Mouse (Mus musculus) megakaryocyte progenitor cell, adult 5-6 weeks (primary cell): Measurements from ENCODE around the gene Flt3l. TPM values are rescaled to one million over a fixed set of nuclear protein-coding genes. Genes with fewer than 3 reads are reported as not detected.

Experiments used
- ATAC-seq: replicated peaks from 2 replicates; pipeline ENCODE4 v1.8.0; 2016; ENCODE audit warnings: mild to moderate bottlenecking, moderate TSS enrichment, inconsistent platforms; ENCODE audit not compliant: poor library complexity
- total RNA-seq, 2 experiments: library from RNA; stranded (forward) in 1 of 2; stranded (reverse) in 1 of 2; fragments of 157-497, 149-512 nt in 1 of 2; fragments of 200-1000 nt in 1 of 2; gene quantifications; 2 replicates each; pipeline versions ENCODE4 v1.2.3 to v1.2.4; 2015 to 2017

Gene Flt3l
- total RNA-seq (2015) (8.2 and 8.5 TPM in 2 replicates), total RNA-seq (2017) (4.7 and 7.0 TPM in 2 replicates)

DNA sequence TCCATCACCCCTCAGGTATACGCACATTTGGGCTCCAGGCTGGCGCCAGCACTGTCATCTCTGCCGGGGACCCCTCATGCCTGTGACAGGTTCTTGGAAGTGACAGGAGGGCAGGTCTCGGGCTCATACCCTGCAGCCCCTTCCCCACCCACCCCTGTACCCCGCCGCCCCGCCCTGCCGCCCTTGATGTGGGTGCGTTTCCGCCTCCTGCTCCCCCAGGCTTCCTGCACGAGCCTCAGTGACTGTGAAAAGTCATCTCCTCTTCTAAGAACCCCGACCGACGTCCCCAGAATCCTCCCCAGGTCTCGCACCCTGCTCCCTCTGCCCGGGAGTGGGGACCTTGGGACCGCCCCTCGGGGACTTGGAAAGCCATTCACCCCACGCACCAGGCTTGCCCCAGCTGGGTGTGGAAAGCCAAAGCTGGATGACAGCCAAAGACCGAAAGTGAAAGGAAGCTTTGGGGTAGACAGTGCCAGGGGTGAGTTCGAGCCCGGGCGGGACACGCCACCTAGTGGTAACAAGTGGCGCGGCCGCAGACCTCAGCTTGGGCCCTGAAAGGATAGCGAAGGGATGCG, at the start of gene Flt3l, which contains the start of gene Gm45713:
TSS of gene Flt3l (minus strand) at position 440 of the 575 bp plus-strand sequence.
TSS of gene Gm45713 (minus strand) at position 239 of the 575 bp plus-strand sequence.
- peak; percentile 58 for ATAC-seq

DNA sequence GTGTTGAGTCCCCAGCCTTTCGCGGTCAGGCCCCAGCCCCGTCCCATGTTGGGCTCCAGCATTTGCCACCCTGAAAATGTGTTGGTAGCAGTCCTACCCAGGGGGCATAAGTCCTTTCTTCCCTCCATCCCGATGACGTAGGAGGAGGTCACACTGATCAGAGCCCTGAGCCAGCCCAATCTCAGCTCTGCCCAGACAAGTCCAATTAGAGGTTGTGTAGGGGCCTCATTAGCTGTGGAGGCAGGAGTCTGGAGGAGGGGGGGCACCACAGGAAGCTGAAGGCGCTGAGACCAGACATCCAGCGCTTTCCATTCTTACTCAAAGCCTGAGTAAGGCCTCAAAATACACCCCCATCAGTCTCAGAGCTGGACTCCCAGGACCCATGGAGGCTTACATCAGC, 49.7 kb upstream of the Flt3l start:
- ATAC-seq, result no peak

DNA sequence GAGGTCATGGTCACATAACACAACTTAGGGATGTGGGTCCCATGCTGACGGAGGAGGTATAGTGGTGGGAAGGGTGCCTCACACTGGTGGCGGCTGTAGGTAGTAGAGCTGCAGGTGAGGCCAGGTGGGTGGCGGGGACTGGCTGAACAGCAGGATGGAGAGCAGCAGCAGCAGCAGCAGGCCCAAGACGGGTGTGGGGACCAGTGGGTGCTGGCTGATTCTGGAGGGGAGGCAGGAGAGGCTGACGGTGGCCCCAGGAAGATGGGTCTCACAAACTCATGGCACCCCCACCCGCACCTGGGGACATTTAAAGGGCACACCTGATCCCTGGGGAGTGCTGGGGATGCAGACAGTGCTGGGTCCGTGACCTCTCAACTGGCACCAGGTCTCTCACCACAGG, 47.4 kb upstream of the Flt3l start:
- no peak for ATAC-seq

DNA sequence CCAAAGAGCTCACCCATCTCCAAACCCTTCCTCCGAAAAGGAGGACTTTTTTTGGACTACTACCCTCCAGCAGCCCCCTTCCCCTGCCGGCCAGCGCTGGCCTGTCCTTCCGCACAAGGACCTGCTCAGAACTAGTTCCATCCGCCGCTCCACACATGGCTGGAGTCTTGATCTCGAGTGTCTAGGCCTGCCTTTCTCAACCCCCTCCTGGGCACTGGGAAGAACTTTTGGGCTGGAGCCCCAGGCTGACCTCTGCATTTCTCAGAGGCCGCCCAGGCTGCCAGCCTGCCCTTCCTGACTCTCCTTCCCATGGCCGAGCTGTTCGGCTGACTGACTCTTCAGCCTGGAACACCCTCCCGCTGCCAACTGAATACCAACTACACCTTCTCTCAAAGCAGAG, 46.4 kb upstream of the Flt3l start:
- 0 out of 2 replicates have a peak, but pooled peaks have one; percentile 2 for ATAC-seq

DNA sequence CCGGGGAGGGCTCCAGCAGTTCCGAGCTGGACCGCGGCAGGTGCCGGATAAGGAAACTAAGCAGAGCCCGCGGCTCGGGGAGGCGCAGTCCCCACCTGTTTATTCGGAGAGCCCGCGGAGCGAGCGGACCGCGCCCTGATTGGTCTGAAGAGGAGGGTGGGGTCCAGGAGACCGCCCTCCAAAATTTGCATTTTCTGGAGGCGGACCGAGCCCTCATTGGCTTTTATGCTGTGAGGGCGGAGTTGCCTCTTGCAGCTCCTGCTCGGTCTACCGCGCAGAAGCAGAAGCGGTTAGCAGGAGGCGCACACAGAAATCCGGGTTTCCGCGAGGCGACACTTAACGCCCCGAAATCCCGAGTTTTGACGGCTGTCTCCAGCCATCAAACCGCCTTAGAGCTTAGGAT, 46.0 kb upstream of the Flt3l start:
- peak; percentile 96 for ATAC-seq

DNA sequence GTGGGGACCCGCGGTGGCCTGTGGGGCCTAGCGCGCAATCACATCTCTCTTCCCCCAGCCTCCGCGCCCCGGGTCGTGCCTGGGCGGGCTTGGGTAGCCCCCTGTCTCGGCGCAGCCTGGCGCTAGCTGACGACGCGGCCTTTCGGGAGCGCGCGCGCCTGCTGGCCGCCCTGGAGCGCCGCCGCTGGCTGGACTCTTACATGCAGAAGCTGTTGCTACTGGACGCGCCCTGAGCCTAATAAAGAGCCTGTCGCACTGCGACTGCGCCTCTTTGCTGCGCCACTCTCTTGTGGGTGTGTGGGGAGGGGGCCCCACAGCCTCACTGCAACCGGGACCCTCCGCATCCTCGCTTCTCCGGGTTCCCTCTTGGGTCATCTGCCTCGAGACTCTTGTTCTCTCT, 45.3 kb upstream of the Flt3l start:
- ATAC-seq, result peak; percentile 20

DNA sequence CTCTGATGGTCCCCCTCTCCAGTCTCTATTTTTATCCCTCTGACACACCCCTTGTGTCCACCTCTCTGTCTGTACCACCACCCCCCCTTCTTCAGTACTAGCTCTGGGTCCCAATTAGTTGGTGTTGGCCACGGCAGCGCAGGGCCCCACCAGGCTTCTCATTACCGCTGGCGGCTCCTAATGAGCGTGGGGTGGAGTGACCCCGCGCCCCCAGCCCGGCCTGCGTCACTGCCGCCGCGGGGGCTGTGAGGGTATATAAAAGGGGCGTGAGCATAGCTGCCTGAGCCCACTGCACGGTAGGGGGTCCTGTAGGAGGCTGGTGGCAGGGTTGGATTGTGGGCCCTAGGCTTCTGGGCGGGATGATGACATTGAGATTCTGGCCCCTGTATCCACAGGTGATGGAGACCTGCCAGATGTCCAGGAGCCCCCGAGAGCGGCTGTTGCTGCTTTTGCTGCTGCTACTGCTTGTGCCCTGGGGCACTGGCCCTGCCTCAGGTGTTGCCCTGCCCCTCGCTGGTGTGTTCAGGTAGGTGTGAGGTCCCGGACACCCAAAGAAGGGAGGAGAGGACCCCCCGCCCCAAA, 44.8 kb upstream of the Flt3l start, which contains the start of gene Pth2:
TSS of gene Pth2 (plus strand) at position 100 of the 582 bp plus-strand sequence.
- no peak for ATAC-seq

DNA sequence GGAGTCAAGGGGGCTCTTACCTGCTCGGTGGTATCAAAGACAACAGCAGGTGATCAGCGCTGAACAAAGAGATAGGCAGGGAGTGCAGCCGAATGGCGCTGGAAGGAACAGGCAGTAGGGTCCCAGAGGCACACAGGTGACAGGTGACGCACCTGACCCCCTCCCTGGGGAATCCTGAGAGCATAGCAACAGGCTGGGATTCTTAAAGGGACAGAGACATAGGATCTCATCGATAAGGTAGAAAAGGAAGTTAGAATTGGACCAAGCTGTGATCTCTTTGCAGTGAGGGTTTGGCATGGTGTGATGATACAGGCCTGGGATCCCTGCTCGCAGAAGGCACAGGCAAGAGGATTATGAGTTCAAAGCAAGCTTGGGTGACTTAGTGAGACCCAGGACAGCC, 43.2 kb upstream of the Flt3l start, which contains the start of gene Gfy:
TSS of gene Gfy (minus strand) at position 101 of the 400 bp plus-strand sequence.
- ATAC-seq, result no peak

DNA sequence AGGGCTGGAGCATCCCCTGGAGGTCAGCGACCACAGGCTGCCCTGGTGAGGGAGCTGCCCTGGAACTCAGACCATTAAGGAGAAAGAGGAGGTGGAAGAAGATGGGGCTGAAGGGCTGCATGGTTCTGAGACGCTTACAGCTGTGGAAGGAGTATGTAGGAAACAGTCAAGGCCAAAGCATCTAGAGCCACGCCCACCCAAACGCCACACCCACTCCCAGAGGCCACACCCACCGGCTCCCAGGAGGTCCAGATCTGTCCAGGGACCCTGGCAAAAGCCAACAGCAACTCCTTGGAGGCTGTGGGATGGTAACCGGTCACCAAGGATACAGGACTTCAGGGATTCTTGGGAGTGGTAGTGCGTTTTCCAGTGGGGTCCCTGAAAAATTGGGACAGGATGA, 42.3 kb upstream of the Flt3l start:
- no peak for ATAC-seq

DNA sequence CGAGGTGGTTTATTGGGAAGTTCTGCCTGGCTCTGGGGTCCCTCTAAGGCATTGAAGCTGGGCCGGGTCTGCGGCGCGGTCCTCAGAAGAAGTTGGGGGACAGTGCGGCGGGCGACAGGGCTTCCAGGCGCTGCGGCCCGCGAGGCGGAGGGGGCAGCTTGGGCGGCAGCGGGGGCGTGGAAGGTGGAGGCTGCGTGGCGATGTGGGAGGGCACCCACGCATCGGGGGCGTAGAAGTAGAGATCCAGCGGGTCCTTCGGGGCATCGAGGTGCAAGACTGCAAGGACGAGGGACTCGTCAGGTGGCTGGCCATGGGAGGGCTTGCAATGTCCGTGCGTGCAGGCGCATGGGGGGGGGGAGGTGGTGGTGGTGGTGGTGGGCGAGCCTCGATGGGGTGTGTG, 40.1 kb upstream of the Flt3l start:
- no peak for ATAC-seq

DNA sequence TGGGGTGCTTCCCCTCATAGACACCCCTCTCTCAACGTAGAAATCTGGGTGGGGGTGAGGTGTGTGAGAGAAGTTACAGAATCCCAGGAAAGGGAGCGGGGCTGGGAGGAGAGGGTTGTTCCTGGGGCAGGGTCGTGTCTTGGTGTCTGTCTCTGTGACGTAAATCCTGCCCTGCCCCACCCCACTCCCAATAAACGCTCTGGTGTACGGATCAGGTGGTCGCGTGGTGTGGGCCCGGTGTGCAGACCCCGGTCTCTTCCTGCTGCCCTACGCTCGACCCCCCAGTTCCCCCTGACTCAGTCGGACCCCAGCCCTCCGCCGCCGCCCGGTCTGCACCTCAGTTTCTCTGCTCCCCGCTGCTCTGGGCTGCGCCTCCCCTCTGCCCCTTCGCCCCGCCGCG, 39.7 kb upstream of the Flt3l start:
- ATAC-seq, result no peak

DNA sequence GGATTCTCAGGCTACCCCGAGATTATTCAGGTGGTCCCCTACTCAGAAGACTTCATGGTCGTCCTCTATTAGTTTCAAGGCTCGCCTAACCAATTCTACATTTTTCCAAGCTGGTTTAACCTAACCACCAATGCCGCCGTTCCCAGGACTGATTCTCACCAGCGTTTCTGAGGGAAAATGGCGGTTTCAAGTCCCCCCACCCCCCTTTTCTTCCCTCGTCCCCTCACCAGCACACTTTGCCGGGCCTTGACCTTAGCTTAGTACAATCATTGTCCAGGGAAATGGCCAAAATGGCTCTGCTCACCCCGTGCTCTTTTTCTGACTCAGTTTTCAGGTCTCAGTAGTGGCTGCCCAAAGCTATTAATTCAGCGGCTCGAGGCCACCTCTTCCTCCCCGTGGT, 39.2 kb upstream of the Flt3l start:
- ATAC-seq, result no peak

DNA sequence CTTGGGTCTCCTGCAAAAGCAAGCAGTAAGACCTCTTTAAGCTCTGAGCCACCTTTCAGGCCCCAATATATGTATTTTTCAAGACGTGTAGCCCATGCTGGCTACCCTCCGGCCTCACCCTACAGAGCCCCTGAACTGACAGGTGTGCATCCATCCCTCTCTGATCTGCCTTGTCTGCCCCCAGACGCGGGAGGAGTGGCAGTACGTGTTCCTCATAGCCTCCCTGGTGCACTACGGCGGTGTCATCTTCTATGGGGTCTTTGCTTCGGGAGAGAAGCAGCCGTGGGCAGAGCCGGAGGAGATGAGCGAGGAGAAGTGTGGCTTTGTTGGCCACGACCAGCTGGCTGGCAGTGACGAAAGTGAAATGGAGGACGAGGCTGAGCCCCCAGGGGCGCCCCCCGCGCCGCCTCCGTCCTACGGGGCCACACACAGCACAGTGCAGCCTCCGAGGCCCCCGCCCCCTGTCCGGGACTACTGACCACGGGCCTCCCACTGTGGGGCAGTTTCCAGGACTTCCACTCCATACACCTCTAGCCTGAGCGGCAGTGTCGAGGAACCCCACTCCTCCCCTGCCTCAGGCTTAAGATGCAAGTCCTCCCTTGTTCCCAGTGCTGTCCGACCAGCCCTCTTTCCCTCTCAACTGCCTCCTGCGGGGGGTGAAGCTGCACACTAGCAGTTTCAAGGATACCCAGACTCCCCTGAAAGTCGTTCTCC, 38.5 kb upstream of the Flt3l start:
- ATAC-seq, result no peak

DNA sequence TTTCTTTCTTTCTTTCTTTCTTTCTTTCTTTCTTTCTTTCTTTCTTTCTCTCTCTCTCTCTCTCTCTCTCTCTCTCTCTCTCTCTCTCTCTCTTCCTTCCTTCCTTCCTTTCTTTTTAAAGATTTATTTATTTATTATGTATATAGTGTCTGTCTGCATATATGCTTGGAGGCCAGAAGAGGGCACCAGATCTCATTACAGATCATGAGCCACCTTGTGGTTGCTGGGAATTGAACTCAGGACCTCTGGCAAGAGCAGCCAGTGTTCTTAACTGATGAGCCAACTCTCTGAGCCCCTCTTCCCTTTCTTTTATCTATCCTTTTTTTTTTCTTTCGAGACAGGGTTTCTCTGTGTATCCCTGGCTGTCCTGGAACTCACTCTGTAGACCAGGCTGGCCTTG, 37.5 kb upstream of the Flt3l start:
- ATAC-seq, result peak; percentile 50

DNA sequence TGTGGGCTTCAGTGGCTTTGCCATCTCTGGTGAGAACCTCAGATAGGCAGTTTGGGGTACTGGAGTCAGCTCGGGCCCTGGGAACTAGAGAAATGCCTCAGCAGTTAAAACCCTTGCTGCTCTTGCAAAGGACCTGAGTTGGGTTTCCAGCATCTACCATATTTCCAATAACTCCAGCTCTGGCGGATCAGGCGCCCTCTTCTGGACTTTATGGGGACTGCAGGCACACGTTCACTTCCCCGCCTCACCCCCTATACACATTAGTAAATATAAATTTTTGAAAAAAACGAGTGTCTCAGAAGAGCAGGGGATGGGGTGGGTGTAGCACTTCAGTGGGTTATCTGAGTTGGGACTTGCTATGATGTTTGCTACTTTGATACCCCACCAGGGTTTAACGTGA, 36.7 kb upstream of the Flt3l start:
- peak; percentile 56 for ATAC-seq

DNA sequence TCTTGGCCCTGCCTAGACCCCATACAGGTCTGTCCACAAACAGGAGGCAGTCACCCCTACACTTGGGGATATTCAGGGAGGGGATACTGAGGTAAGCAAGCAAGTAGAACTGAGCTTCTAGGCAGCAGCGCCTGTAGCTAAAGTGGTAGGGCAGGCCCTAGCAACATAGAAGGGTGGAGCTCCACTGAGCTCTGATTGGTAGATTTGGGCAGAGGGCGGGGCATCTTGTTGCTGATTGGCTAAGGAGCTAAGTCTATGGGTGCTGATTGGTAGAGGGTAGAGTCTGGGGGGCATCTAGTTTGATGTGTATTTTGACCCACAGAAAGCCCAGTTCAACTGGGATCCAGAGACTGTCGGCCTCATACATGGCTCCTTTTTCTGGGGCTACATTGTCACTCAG, 33.3 kb upstream of the Flt3l start:
- ATAC-seq, result peak; percentile 30; the same call in 1 of the 2 replicates

DNA sequence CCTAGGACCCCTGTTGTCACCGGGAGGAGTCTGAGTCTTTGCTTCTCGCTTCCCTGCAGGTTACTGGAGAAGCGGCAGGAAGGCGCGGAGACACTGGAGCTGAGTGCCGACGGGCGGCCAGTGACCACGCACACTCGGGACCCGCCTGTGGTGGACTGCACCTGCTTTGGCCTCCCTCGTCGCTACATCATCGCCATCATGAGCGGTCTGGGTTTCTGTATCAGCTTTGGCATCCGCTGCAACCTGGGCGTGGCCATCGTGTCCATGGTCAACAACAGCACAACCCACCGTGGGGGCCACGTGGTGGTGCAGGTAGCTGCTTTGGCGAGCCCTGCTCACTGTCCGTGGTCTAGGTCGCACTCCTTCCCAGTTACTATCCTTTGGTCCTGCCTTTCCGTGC, 32.4 kb upstream of the Flt3l start:
- ATAC-seq, result no peak

DNA sequence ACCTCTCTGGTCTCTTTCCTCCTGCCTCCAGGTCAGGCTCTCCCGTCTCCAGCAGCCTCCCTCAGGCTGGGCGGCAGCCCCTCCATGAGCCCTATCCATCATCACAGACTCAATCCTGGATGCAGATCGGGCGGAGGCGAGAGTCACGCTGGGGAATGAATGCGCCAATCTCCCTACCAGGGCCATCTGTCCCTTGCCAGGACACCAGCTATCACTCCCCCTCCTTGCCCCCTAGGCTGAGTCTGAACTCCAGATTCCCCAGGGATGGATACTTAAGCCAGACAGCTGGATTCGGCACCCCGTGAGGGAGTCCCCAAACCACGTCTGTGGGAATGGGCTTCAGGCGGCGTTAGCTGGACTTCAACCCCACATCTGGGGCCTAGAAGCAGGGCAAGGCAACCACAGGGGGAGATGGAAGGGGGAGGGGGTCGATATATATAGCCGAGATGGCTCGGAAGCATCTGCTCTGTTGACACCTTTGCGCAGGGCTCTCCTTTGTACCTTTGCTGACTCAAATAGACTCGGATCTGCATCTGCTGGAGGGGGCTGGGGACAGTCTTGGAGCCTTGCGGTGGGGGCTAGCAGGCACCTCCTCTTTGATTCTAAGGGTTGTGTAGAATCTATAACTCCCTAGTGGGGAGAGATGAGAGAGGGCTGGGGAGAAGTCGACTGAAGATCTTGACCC, 31.7 kb upstream of the Flt3l start:
- no peak for ATAC-seq

DNA sequence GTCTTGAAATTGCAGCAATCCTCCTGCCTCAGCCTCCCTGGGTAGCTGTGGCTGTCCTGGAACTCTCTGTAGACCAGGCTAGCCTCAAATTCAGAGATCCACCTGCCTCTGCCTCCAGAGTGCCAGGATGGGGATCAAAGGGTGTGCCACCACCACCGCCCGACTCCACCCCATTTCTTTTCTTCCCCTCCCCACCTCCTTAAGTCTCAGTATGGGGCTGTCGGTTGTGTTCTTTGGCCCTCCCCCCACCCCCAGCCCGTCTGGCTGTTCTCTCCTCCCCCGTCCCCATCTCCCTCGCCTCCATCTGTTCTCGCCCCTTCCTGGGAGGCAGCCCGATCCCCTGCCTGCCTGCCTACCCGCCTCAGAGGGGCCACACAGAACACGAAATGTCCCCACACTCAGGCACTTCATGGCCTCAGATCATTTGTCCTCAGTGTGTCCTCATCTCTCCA, 30.7 kb upstream of the Flt3l start:
- no peak for ATAC-seq

DNA sequence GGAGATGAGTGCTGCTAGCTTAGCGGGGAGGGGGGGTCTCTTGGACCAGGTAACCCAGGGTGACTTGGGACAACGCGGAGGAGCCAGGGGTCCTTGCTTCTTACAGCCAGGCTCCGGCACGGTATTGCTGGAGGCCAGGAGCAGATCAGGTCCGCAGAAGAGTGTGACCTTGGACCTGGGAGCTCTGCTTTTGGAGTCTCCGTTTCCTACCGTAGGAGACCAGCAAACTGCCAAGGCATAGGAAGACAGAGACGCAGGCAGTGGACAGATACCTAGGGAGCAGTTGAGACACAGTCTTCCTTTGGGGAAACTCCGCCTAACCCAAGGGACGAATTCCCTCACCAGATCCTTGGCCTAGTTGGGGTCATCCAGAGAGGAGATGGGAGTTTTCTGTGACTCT, 29.5 kb upstream of the Flt3l start:
- ATAC-seq, result no peak

DNA sequence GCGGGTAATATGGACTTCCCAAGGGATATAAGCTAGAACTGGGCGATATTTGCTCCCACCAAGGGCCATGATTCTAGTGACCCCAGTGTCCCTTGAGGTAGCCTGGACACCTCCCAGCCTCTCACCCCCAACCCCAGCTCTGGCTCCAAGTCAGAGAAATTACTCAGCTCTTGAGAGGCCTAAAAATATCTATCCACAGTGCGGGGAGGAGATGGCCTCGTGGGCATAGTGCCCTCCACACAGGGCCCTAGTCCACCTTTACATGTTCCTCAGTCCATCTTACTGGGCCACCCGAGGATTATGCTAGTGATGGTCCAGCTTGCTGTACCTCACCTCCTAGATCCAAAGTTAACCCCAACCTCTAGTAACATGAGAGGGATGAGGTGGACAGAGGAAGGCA, 28.6 kb upstream of the Flt3l start:
- ATAC-seq, result no peak
